Mouse (Mus musculus): ENCODE results near the gene Gsx1. TPM values are rescaled to one million over a fixed set of nuclear protein-coding genes. Genes with fewer than 3 reads are reported as not detected.

The Gsx1 gene
- total RNA-seq, 2 experiments from 2014 or later, result not detected

DNA sequence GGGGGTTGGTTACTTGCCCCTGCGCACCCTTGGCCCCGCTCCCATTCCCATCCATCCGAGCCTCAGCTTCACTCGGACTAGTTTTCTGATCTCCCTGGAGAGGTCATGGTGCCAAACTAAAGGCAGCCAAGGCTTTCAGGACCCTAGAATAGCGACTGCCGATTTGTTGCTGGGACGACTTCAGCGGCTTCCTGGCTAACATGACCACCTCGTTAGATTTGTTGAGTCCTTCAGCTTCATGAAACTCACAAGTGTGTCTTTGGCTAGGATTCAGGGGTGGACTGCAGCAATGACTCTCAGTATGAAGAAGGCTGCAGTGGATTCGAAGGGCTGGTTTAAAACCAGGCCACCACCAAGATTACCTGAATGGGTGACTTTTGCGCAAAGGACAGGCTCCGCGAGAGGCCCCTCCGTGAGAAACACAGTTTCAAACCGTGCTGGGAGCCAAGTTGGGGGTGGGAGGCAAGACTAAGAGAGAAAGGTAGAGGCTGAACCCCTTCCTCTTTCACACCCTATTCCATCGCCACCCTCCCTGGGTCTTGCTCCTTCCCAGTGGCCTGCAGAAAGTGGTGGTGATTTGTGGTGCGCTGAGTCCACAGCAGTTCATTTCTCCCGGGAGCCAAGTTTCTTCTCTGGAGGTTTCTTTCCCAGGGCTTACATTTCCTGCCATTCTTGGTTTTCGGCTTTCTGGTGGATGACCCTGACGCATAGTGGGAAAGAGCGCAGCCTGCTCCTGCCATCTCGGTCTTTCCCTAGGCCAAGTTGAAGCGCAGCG, 3.5 kb downstream of the Gsx1 start:
- no peak for ATAC-seq (replicated peaks; ENCODE audit: low FRiP score, poor library complexity, severe bottlenecking)

DNA sequence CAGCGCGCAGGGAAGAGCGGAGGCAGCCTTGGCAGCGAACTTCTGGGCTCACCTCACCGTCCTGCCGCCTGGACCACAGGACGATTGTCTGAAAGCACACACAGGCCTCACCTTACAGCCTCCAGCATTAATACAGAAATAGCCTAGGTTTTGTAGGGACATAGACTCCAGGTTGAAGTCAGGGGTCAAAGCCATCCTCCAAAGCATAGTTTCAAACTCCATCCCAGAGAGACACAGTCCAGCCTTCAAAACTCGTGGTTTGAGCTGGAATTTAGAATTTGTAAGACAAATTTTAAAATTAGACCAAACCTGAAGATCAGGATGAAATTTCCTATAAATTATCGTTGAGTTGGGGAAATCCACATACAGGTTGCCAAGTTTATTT, 4.1 kb downstream of the Gsx1 start:
- no peak for ATAC-seq (replicated peaks; ENCODE audit: low FRiP score, poor library complexity, severe bottlenecking)

DNA sequence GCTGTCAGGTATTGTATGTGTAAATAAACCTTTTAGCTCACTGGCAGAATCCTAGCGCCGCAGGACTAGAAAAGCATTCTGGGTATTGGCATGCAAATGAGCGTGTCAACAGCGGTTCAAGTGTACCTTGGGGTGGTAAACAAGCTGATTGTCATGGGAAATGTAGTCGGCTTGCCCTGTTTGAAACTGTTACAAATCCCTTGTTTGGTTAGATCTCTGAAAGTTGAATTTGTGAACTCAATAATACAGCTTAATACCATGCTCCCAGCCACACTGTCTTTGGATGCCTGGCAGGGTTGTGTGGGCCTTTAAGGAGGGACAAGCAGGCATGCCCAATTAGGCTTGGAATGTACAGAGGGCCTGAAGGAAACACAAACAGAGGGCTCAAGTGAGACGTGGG, 16.4 kb downstream of the Gsx1 start:
- no peak for ATAC-seq (replicated peaks; ENCODE audit: low FRiP score, poor library complexity, severe bottlenecking)

DNA sequence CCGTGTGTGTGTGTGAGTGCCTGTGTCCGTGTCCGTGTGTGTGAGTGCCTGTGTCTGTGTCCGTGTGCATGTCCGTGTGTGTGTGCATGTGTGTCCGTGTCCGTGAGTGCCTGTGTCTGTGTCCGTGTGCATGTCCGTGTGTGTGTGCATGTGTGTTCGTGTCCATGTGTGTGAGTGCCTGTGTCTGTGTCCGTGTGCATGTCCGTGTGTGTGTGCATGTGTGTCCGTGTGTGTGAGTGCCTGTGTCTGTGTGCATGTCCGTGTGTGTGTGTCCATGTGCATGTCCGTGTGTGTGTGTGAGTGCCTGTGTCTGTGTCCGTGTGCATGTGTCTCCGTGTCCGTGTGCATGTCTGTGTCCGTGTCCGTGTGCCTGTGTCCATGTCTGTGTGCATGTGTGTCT, 19.4 kb downstream of the Gsx1 start:
- no peak for ATAC-seq (replicated peaks; ENCODE audit: low FRiP score, poor library complexity, severe bottlenecking)

DNA sequence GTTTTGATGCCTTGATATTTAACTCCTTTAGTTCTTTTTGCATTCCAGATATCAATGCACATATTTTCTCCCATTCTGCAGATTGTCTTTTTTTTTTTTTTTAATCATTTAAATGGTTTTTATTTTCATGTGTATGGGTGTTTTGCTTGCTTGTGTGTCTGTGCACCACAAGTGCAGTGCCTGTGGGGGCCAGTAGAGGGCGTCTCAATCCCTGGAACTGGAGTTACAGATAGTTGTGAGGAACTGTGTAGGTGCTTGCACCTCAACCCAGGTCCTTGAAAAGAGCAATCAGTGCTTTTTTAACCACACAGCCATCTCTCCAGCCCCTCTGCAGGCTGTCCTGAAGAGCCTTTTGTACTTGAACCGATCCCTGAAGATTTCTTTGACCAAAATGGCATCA, 20.0 kb downstream of the Gsx1 start:
- no peak for ATAC-seq (replicated peaks; ENCODE audit: low FRiP score, poor library complexity, severe bottlenecking)

DNA sequence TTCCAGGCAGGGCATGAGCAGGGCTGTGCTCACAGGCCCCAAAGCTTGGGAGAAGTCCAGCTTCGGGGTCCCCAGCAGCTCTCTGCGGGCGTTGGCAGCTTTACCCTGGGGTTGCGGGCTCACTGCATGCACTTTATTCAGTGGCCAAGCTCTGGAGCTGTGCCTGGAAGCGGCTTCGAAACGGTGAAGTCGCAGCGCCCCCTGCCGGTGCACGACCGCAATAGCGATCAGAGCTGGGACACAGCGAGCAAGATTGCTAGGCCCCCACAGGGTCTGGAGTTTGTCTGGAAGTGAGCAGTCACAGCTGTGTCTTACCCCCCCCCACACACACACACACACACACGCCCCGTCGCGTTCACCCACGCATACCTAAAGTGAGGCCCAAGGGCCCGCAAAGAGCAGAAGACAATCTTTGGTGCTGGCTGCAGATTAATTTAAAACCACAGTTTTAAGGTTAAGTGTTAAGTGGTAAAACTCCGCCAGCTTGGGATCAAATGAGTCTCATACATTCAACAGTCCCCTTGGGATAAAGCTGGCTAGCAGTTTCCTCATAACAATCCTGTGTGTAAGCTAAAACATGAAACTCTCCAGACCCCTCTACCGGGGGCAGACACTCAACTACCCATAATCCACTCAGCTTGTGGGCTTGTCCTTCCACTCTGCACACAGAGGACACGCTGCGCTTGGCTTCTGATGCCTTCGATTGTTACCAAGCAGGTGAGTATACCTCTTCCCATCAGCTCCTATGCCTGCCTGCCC, 39.0 kb downstream of the Gsx1 start:
- peak; percentile 74 for ATAC-seq (replicated peaks; ENCODE audit: low FRiP score, poor library complexity, severe bottlenecking)

DNA sequence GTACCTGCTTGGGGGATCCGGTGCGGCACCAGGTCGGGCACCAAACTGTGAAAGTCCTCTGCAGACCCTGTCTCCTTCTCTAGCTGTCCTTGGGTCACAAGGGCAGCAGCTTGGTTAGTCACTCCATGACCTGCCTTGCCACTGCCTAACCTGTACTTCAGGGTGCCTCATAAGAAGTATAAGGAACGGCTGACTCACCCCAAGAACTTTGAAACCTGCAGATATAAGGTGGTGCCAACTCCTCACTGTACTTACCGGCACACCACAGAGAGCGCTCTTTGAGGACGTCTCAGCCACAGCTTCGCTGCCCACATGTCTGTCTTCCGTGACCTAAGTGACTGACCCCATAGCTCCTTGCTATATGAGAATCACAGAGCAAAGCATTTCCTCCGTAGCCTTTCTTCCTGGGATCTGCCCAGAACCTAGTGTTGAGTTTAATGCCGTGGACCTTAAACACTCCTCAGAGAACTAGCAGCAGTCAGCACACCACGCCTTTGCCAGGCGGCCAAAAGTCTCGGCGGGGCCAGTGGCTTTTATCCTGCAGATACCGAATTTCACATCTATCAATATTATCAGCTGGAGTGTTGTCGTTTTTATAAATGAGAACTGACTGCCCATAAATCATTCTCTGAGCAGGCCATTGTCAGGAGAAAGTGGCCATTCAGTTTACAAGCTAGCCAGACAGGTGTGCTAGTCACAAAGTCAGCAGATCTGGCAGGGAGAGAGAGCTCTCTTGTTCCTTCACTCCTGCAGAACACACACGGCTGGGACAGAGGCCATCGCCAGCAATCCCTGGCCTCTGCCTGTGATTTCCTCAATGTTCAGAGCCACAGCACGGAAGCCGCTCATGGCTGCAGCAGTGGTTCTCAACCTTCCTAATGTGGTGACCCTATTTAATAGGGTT, 47.2 kb downstream of the Gsx1 start:
- ATAC-seq (replicated peaks; ENCODE audit: low FRiP score, poor library complexity, severe bottlenecking), result no peak

Other genes starting within 250 kb of the Gsx1 start
- gene Gtf3a, start 240.0 kb upstream of the Gsx1 start, total RNA-seq (2015; ENCODE audit: low replicate concordance), result 5.0 and 46.5 TPM in 2 replicates
- gene Gtf3a, start 240.0 kb upstream of the Gsx1 start, total RNA-seq (2017; ENCODE audit: low replicate concordance), result 22.2 and 23.8 TPM in 2 replicates
- 0.42 and 0.58 TPM in 2 replicates for gene Mtif3, start 224.9 kb upstream of the Gsx1 start, total RNA-seq (2015; ENCODE audit: low replicate concordance)
- gene Mtif3, start 224.9 kb upstream of the Gsx1 start, total RNA-seq (2017; ENCODE audit: low replicate concordance), result 3.8 and 7.5 TPM in 2 replicates
- gene Lnx2, start 112.1 kb upstream of the Gsx1 start, total RNA-seq (2015; ENCODE audit: low replicate concordance), result 0.84 and 6.5 TPM in 2 replicates
- 1.8 and 2.0 TPM in 2 replicates for gene Lnx2, start 112.1 kb upstream of the Gsx1 start, total RNA-seq (2017; ENCODE audit: low replicate concordance)
- gene Polr1d, start 111.6 kb upstream of the Gsx1 start, total RNA-seq (2015; ENCODE audit: low replicate concordance), result 27.9 and 36.6 TPM in 2 replicates
- gene Polr1d, start 111.6 kb upstream of the Gsx1 start, total RNA-seq (2017; ENCODE audit: low replicate concordance), result 26.9 and 28.7 TPM in 2 replicates
- not detected in 2 replicates for gene Pdx1, start 81.3 kb downstream of the Gsx1 start, total RNA-seq (2015; ENCODE audit: low replicate concordance)
- not detected in 2 replicates for gene Pdx1, start 81.3 kb downstream of the Gsx1 start, total RNA-seq (2017; ENCODE audit: low replicate concordance)
- not detected in 2 replicates for gene Cdx2, start 118.6 kb downstream of the Gsx1 start, total RNA-seq (2015; ENCODE audit: low replicate concordance)
- gene Cdx2, start 118.6 kb downstream of the Gsx1 start, total RNA-seq (2017; ENCODE audit: low replicate concordance), result not detected in 2 replicates
- gene Urad, start 133.7 kb downstream of the Gsx1 start, total RNA-seq (2015; ENCODE audit: low replicate concordance), result not detected in 2 replicates
- not detected in 2 replicates for gene Urad, start 133.7 kb downstream of the Gsx1 start, total RNA-seq (2017; ENCODE audit: low replicate concordance)
- 0.84 and 1.9 TPM in 2 replicates for gene Flt3, start 211.8 kb downstream of the Gsx1 start, total RNA-seq (2015; ENCODE audit: low replicate concordance)
- gene Flt3, start 211.8 kb downstream of the Gsx1 start, total RNA-seq (2017; ENCODE audit: low replicate concordance), result 2.8 and 4.7 TPM in 2 replicates
- 263 and 430 TPM in 2 replicates for gene Pan3, start 241.5 kb downstream of the Gsx1 start, total RNA-seq (2015; ENCODE audit: low replicate concordance)
- gene Pan3, start 241.5 kb downstream of the Gsx1 start, total RNA-seq (2017; ENCODE audit: low replicate concordance), result 228 and 241 TPM in 2 replicates

Data from erythroblast, adult 5-6 weeks (primary cell).